Mouse (Mus musculus): Measurements from ENCODE around the gene Spryd3. TPM values are rescaled to one million over a fixed set of nuclear protein-coding genes. Genes with fewer than 3 reads are reported as not detected.

Gene Spryd3
- polyA plus RNA-seq, 1 experiment from 2014 or later = 12.1 TPM

Other genes starting within 250 kb of the Spryd3 start
- not detected in 2 replicates for gene Krt76, start 243.3 kb downstream of the Spryd3 start, polyA plus RNA-seq (2014; fragmentation: Nextera tagmentation; extraction: Ambion mirVana)
- not detected in 2 replicates for gene Krt4, start 211.5 kb downstream of the Spryd3 start, polyA plus RNA-seq (2014; fragmentation: Nextera tagmentation; extraction: Ambion mirVana)
- 0.12 TPM in 1 of 2 replicates, not detected in the other for gene Krt79, start 195.9 kb downstream of the Spryd3 start, polyA plus RNA-seq (2014; fragmentation: Nextera tagmentation; extraction: Ambion mirVana)
- gene Krt78, start 181.9 kb downstream of the Spryd3 start, polyA plus RNA-seq (2014; fragmentation: Nextera tagmentation; extraction: Ambion mirVana) = not detected in 2 replicates
- gene Krt8, start 131.8 kb downstream of the Spryd3 start, polyA plus RNA-seq (2014; fragmentation: Nextera tagmentation; extraction: Ambion mirVana) = 16.2 and 19.2 TPM in 2 replicates
- 12.0 and 13.6 TPM in 2 replicates for gene Krt18, start 108.1 kb downstream of the Spryd3 start, polyA plus RNA-seq (2014; fragmentation: Nextera tagmentation; extraction: Ambion mirVana)
- gene Eif4b, start 62.5 kb downstream of the Spryd3 start, polyA plus RNA-seq (2014; fragmentation: Nextera tagmentation; extraction: Ambion mirVana) = 122 and 129 TPM in 2 replicates
- gene Tns2, start 35.8 kb downstream of the Spryd3 start, polyA plus RNA-seq (2014; fragmentation: Nextera tagmentation; extraction: Ambion mirVana) = 8.8 and 10.5 TPM in 2 replicates
- gene Igfbp6, start 8.1 kb upstream of the Spryd3 start, polyA plus RNA-seq (2014; fragmentation: Nextera tagmentation; extraction: Ambion mirVana) = 0.33 TPM in 1 of 2 replicates, not detected in the other
- gene Soat2, start 14.3 kb upstream of the Spryd3 start, polyA plus RNA-seq (2014; fragmentation: Nextera tagmentation; extraction: Ambion mirVana) = not detected in 2 replicates
- gene Zfp740, start 67.0 kb upstream of the Spryd3 start, polyA plus RNA-seq (2014; fragmentation: Nextera tagmentation; extraction: Ambion mirVana) = 79.8 and 80.7 TPM in 2 replicates
- 38.2 and 39.2 TPM in 2 replicates for gene Csad, start 68.5 kb upstream of the Spryd3 start, polyA plus RNA-seq (2014; fragmentation: Nextera tagmentation; extraction: Ambion mirVana)
- 0.76 and 1.1 TPM in 2 replicates for gene Itgb7, start 95.7 kb upstream of the Spryd3 start, polyA plus RNA-seq (2014; fragmentation: Nextera tagmentation; extraction: Ambion mirVana)
- gene Rarg, start 121.3 kb upstream of the Spryd3 start, polyA plus RNA-seq (2014; fragmentation: Nextera tagmentation; extraction: Ambion mirVana) = 19.3 and 19.7 TPM in 2 replicates
- gene Gm9918, start 134.3 kb upstream of the Spryd3 start, polyA plus RNA-seq (2014; fragmentation: Nextera tagmentation; extraction: Ambion mirVana) = 0.21 and 0.48 TPM in 2 replicates
- 55.6 and 64.7 TPM in 2 replicates for gene Mfsd5, start 143.2 kb upstream of the Spryd3 start, polyA plus RNA-seq (2014; fragmentation: Nextera tagmentation; extraction: Ambion mirVana)
- 58.3 and 60.3 TPM in 2 replicates for gene Espl1, start 160.0 kb upstream of the Spryd3 start, polyA plus RNA-seq (2014; fragmentation: Nextera tagmentation; extraction: Ambion mirVana)
- 357 and 374 TPM in 2 replicates for gene Pfdn5, start 189.9 kb upstream of the Spryd3 start, polyA plus RNA-seq (2014; fragmentation: Nextera tagmentation; extraction: Ambion mirVana)
- 113 and 124 TPM in 2 replicates for gene Myg1, start 195.5 kb upstream of the Spryd3 start, polyA plus RNA-seq (2014; fragmentation: Nextera tagmentation; extraction: Ambion mirVana)
- gene Aaas, start 214.5 kb upstream of the Spryd3 start, polyA plus RNA-seq (2014; fragmentation: Nextera tagmentation; extraction: Ambion mirVana) = 103 and 114 TPM in 2 replicates
- gene Sp7, start 230.9 kb upstream of the Spryd3 start, polyA plus RNA-seq (2014; fragmentation: Nextera tagmentation; extraction: Ambion mirVana) = 0.20 and 0.52 TPM in 2 replicates